Mouse (Mus musculus): ENCODE results near the gene Tnfsf13. TPM values are rescaled to one million over a fixed set of nuclear protein-coding genes. Genes with fewer than 3 reads are reported as not detected.

Tnfsf13 gene
- polyA plus RNA-seq, 1 experiment from 2014 or later: 0.53 TPM

- no peak for DNase-seq (ENCODE audit: low spot score)
- WGBS: 64% methylated on average over 5 of the region's 5 CpGs
- Histone ChIP-seq H3K9me3 (replicated peaks; ENCODE audit: control insufficient read depth, low read length) (no peaks in the 10 kb centered on the region), H3K9ac (ENCODE audit: low read length) (no peak overlapping the region; the same call in 1 of the 2 replicates), H3K4me1 (ENCODE audit: control insufficient read depth, insufficient read depth, low read length) (peaks cover 14% of the 10 kb centered on the region; the same call in 1 of the 2 replicates), H3K4me2 (ENCODE audit: low read length) (no peak overlapping the region), H3K4me3 (ENCODE audit: low read depth, low read length) (no peak overlapping the region), H3K27me3 (replicated peaks; ENCODE audit: control insufficient read depth, insufficient read depth, low read length) (no peaks in the 10 kb centered on the region), H3K27ac (ENCODE audit: low read depth, low read length) (no peak overlapping the region), H3K36me3 (ENCODE audit: control insufficient read depth, insufficient read depth, low read length) (no peaks in the 10 kb centered on the region)
- no peak for ATAC-seq
These were observed 1.5 kb upstream of the Tnfsf13 start for GRCm38 (mm10) chr11:69687061-69687460.

GRCm38 (mm10) chr11:69686377-69686776 lies 793 bp upstream of the Tnfsf13 start:
- DNase-seq (ENCODE audit: low spot score): no peak
- H3K9ac ChIP-seq (ENCODE audit: low read length): no peak overlapping the region

GRCm38 (mm10) chr11:69684936-69685335 lies 648 bp downstream of the Tnfsf13 start:
- Histone ChIP-seq H3K36me3 (ENCODE audit: control insufficient read depth, insufficient read depth, low read length) (peaks cover 3% of the 10 kb centered on the region), H3K9me3 (replicated peaks; ENCODE audit: control insufficient read depth, low read length) (no peaks in the 10 kb centered on the region), H3K27ac (ENCODE audit: low read depth, low read length) (no peak overlapping the region), H3K27me3 (replicated peaks; ENCODE audit: control insufficient read depth, insufficient read depth, low read length) (no peaks in the 10 kb centered on the region), H3K4me2 (ENCODE audit: low read length) (no peak overlapping the region), H3K9ac (ENCODE audit: low read length) (no peak overlapping the region), H3K4me3 (ENCODE audit: low read depth, low read length) (no peak overlapping the region), H3K4me1 (ENCODE audit: control insufficient read depth, insufficient read depth, low read length) (peaks cover 23% of the 10 kb centered on the region)
- 79% methylated on average over 6 of the region's 6 CpGs for WGBS
- DNase-seq (ENCODE audit: low spot score): no peak
- no peak for ATAC-seq

More at GRCm38 (mm10) chr11:69686377-69686776, 793 bp upstream of the Tnfsf13 start:
- H3K27me3 ChIP-seq (replicated peaks; ENCODE audit: control insufficient read depth, insufficient read depth, low read length): no peaks in the 10 kb centered on the region
- H3K9me3 ChIP-seq (replicated peaks; ENCODE audit: control insufficient read depth, low read length): no peaks in the 10 kb centered on the region
- ATAC-seq: no peak
- H3K27ac ChIP-seq (ENCODE audit: low read depth, low read length): no peak overlapping the region
- H3K4me3 ChIP-seq (ENCODE audit: low read depth, low read length): no peak overlapping the region
- H3K4me1 ChIP-seq (ENCODE audit: control insufficient read depth, insufficient read depth, low read length): peaks cover 14% of the 10 kb centered on the region; the same call in 1 of the 2 replicates
- no peaks in the 10 kb centered on the region for H3K36me3 ChIP-seq (ENCODE audit: control insufficient read depth, insufficient read depth, low read length)
- 16% methylated on average over 4 of the region's 4 CpGs for WGBS
- H3K4me2 ChIP-seq (ENCODE audit: low read length): no peak overlapping the region

- Histone ChIP-seq H3K36me3 (ENCODE audit: control insufficient read depth, insufficient read depth, low read length) (peaks cover 10% of the 10 kb centered on the region), H3K4me3 (ENCODE audit: low read depth, low read length) (no peak overlapping the region), H3K4me1 (ENCODE audit: control insufficient read depth, insufficient read depth, low read length) (peaks cover 25% of the 10 kb centered on the region), H3K9ac (ENCODE audit: low read length) (no peak overlapping the region), H3K27ac (ENCODE audit: low read depth, low read length) (no peak overlapping the region), H3K4me2 (ENCODE audit: low read length) (no peak overlapping the region), H3K27me3 (replicated peaks; ENCODE audit: control insufficient read depth, insufficient read depth, low read length) (no peaks in the 10 kb centered on the region), H3K9me3 (replicated peaks; ENCODE audit: control insufficient read depth, low read length) (no peaks in the 10 kb centered on the region)
- DNase-seq (ENCODE audit: low spot score): no peak
- no peak for ATAC-seq
- WGBS: 80% methylated on average over 12 of the region's 12 CpGs
These were observed 1.3 kb downstream of the Tnfsf13 start for GRCm38 (mm10) chr11:69684128-69684745.

GRCm38 (mm10) chr11:69683576-69683975 lies 2.0 kb downstream of the Tnfsf13 start:
- Histone ChIP-seq H3K27me3 (replicated peaks; ENCODE audit: control insufficient read depth, insufficient read depth, low read length) (no peaks in the 10 kb centered on the region), H3K9me3 (replicated peaks; ENCODE audit: control insufficient read depth, low read length) (no peaks in the 10 kb centered on the region), H3K9ac (ENCODE audit: low read length) (no peak overlapping the region), H3K36me3 (ENCODE audit: control insufficient read depth, insufficient read depth, low read length) (peaks cover 14% of the 10 kb centered on the region), H3K4me3 (ENCODE audit: low read depth, low read length) (no peak overlapping the region), H3K4me2 (ENCODE audit: low read length) (peak overlapping the region; percentile 97; the same call in 1 of the 2 replicates), H3K4me1 (ENCODE audit: control insufficient read depth, insufficient read depth, low read length) (peaks cover 25% of the 10 kb centered on the region), H3K27ac (ENCODE audit: low read depth, low read length) (peak overlapping the region; percentile 93; the same call in 1 of the 2 replicates)
- ATAC-seq: no peak
- no peak for DNase-seq (ENCODE audit: low spot score)
- 84% methylated on average over 7 of the region's 7 CpGs for WGBS

- 22% methylated on average over 12 of the region's 12 CpGs for WGBS
- peak overlapping the region; percentile 97 for H3K4me2 ChIP-seq (ENCODE audit: low read length)
- H3K27me3 ChIP-seq (replicated peaks; ENCODE audit: control insufficient read depth, insufficient read depth, low read length): no peaks in the 10 kb centered on the region
- peak overlapping the region; percentile 93 for H3K27ac ChIP-seq (ENCODE audit: low read depth, low read length)
- peaks cover 25% of the 10 kb centered on the region for H3K4me1 ChIP-seq (ENCODE audit: control insufficient read depth, insufficient read depth, low read length)
- ATAC-seq: peak; percentile 46
- H3K9me3 ChIP-seq (replicated peaks; ENCODE audit: control insufficient read depth, low read length): no peaks in the 10 kb centered on the region
- peaks cover 20% of the 10 kb centered on the region for H3K36me3 ChIP-seq (ENCODE audit: control insufficient read depth, insufficient read depth, low read length)
- H3K4me3 ChIP-seq (ENCODE audit: low read depth, low read length): no peak overlapping the region
- H3K9ac ChIP-seq (ENCODE audit: low read length): peak overlapping the region; percentile 57
- DNase-seq (ENCODE audit: low spot score): peak; percentile 96
These were observed 2.6 kb downstream of the Tnfsf13 start for GRCm38 (mm10) chr11:69682840-69683533.

GRCm38 (mm10) chr11:69682209-69682839 lies 3.3 kb downstream of the Tnfsf13 start:
- Histone ChIP-seq H3K9ac (ENCODE audit: low read length) (peak overlapping the region; percentile 64), H3K9me3 (replicated peaks; ENCODE audit: control insufficient read depth, low read length) (no peaks in the 10 kb centered on the region), H3K36me3 (ENCODE audit: control insufficient read depth, insufficient read depth, low read length) (peaks cover 26% of the 10 kb centered on the region), H3K4me1 (ENCODE audit: control insufficient read depth, insufficient read depth, low read length) (peaks cover 25% of the 10 kb centered on the region), H3K27me3 (replicated peaks; ENCODE audit: control insufficient read depth, insufficient read depth, low read length) (no peaks in the 10 kb centered on the region), H3K4me2 (ENCODE audit: low read length) (peak overlapping the region; percentile 97), H3K27ac (ENCODE audit: low read depth, low read length) (peak overlapping the region; percentile 93), H3K4me3 (ENCODE audit: low read depth, low read length) (peak overlapping the region; percentile 63)
- DNase-seq (ENCODE audit: low spot score): no peak
- ATAC-seq: peak; percentile 21
- WGBS: 26% methylated on average over 24 of the region's 24 CpGs

- Histone ChIP-seq H3K9ac (ENCODE audit: low read length) (peak within 1 kb of the TSS; percentile 79), H3K27ac (ENCODE audit: low read depth, low read length) (peak within 1 kb of the TSS; percentile 93), H3K27me3 (replicated peaks; ENCODE audit: control insufficient read depth, insufficient read depth, low read length) (no peaks in the 10 kb centered on the region), H3K36me3 (ENCODE audit: control insufficient read depth, insufficient read depth, low read length) (peaks cover 34% of the 10 kb centered on the region), H3K4me1 (ENCODE audit: control insufficient read depth, insufficient read depth, low read length) (peaks cover 25% of the 10 kb centered on the region), H3K9me3 (replicated peaks; ENCODE audit: control insufficient read depth, low read length) (no peaks in the 10 kb centered on the region), H3K4me2 (ENCODE audit: low read length) (peak within 1 kb of the TSS; percentile 97), H3K4me3 (ENCODE audit: low read depth, low read length) (peak within 1 kb of the TSS; percentile 63)
- under 1% methylated on average over 72 of the region's 80 CpGs for WGBS
- peak; percentile 99 for DNase-seq (ENCODE audit: low spot score)
- ATAC-seq: peak; percentile 98
These were observed 4.0 kb downstream of the Tnfsf13 start, which contains the start of gene Senp3 for GRCm38 (mm10) chr11:69681314-69682208. Senp3 (minus strand) TSS chr11:69682084.

Data from forebrain, embryonic 14.5 days (tissue).